Mouse (Mus musculus): Measurements from ENCODE around the gene Hoxb8. TPM values are rescaled to one million over a fixed set of nuclear protein-coding genes. Genes with fewer than 3 reads are reported as not detected.
A peak's percentile ranks its signal among the peaks of the same experiment; 100 is the strongest.

Hoxb8 gene
- polyA plus RNA-seq, 1 experiment from 2014 or later: not detected

GRCm38 (mm10) chr11:96260310-96260970 is 21.3 kb upstream of the Hoxb8 start:
- 2% methylated on average over 23 of the region's 23 CpGs for WGBS
- H3K27ac ChIP-seq: no peak overlapping the region
- H3K4me1 ChIP-seq: no peaks in the 10 kb centered on the region
- H3K9me3 ChIP-seq: no peaks in the 10 kb centered on the region
- DNase-seq (ENCODE audit: extremely low spot score, low spot score): no peak
- no peaks in the 10 kb centered on the region for H3K36me3 ChIP-seq (replicated peaks)
- peaks cover 100% of the 10 kb centered on the region for H3K27me3 ChIP-seq (ENCODE audit: poor library complexity, severe bottlenecking)
- no peak overlapping the region for H3K4me3 ChIP-seq

DNA sequence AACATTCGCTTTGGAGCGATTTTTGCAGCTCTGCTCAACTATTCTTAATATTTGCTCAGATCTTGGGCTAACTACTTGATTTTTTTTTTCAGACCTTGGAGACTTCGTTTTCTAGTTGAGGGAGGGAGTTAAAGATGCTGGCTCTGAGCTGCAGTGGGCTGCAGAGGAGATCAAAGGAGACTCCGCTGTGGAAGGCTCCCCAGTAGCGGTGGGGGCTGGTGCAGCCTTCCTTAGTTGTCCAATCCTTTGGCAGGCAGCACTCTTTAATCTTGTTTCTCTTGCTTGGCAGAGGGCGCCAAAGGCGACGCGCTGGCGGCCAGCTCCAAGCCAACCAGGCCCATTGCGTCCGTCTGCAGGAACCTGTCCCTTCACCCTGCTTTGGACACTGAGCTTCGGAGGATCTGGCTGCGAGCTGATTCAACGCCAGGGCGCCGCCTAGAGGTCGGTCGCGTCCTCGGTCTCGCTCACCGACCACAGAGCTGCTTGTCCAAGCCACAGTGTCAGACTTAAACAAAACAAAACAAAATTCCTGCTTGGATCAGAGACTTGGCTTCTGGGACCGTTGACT is 20.3 kb upstream of the Hoxb8 start:
- Histone ChIP-seq H3K27me3 (ENCODE audit: poor library complexity, severe bottlenecking) (peaks cover 100% of the 10 kb centered on the region), H3K27ac (no peak overlapping the region), H3K36me3 (replicated peaks) (no peaks in the 10 kb centered on the region), H3K9me3 (no peaks in the 10 kb centered on the region), H3K4me1 (no peaks in the 10 kb centered on the region), H3K4me3 (no peak overlapping the region)
- 1% methylated on average over 24 of the region's 24 CpGs for WGBS
- DNase-seq (ENCODE audit: extremely low spot score, low spot score): peak; percentile 83

GRCm38 (mm10) chr11:96262262-96262830 is 19.4 kb upstream of the Hoxb8 start:
- Histone ChIP-seq H3K9me3 (no peaks in the 10 kb centered on the region), H3K36me3 (replicated peaks) (no peaks in the 10 kb centered on the region), H3K4me3 (no peak overlapping the region), H3K27ac (no peak overlapping the region), H3K4me1 (no peaks in the 10 kb centered on the region), H3K27me3 (ENCODE audit: poor library complexity, severe bottlenecking) (peaks cover 100% of the 10 kb centered on the region)
- WGBS: 8% methylated on average over 6 of the region's 6 CpGs
- DNase-seq (ENCODE audit: extremely low spot score, low spot score): peak; percentile 16

DNA sequence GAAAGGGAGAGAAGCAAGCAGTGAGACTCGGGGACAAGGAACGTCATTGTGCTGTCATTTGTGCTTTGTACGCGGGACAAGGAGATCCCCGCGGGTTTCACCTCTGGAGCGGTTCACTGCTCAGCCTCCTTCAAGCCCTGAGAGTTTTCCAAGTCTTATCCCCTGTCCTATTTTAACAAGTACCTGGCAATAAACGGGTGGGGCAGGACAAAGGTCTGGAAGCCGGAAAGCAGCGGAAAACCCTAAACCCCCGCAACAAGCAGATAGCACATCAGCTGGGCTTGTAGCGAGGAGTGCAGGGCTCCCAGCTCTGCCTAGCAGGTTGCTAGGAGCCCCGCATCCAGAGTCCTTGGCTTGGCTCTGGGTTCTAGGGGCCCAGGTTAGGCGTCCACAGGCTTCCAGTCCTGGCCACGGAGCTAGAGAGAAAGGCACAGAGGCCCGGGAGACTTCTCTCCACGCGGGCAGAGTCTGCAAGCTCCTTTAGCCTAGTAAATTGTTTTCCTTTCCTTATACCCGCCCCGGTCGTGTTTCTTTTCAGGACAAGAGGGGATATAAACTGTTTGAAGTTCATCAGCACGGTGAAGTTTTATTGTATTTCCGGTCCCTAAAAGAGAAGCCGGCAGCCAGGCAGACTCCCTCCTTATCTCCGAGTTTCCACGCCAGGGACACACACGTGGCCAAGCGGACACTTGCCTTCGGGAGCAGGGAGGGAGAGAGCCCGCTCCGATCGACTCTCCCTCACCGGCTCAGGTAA is 17.9 kb upstream of the Hoxb8 start:
- DNase-seq (ENCODE audit: extremely low spot score, low spot score): peak; percentile 35
- under 1% methylated on average over 33 of the region's 33 CpGs for WGBS
- H3K36me3 ChIP-seq (replicated peaks): no peaks in the 10 kb centered on the region
- H3K27ac ChIP-seq: no peak overlapping the region
- H3K4me3 ChIP-seq: no peak overlapping the region
- H3K4me1 ChIP-seq: no peaks in the 10 kb centered on the region
- peaks cover 100% of the 10 kb centered on the region for H3K27me3 ChIP-seq (ENCODE audit: poor library complexity, severe bottlenecking)
- no peaks in the 10 kb centered on the region for H3K9me3 ChIP-seq

- no peaks in the 10 kb centered on the region for H3K36me3 ChIP-seq (replicated peaks)
- H3K4me3 ChIP-seq: no peak overlapping the region
- no peak overlapping the region for H3K27ac ChIP-seq
- no peaks in the 10 kb centered on the region for H3K4me1 ChIP-seq
- WGBS: 2% methylated on average over 8 of the region's 8 CpGs
- H3K9me3 ChIP-seq: no peaks in the 10 kb centered on the region
- peak; percentile 33 for DNase-seq (ENCODE audit: extremely low spot score, low spot score)
- H3K27me3 ChIP-seq (ENCODE audit: poor library complexity, severe bottlenecking): peaks cover 100% of the 10 kb centered on the region
These were observed 17.2 kb upstream of the Hoxb8 start for GRCm38 (mm10) chr11:96264390-96265020.

- Histone ChIP-seq H3K27me3 (ENCODE audit: poor library complexity, severe bottlenecking) (peaks cover 100% of the 10 kb centered on the region), H3K27ac (no peak overlapping the region), H3K36me3 (replicated peaks) (no peaks in the 10 kb centered on the region), H3K4me3 (no peak overlapping the region), H3K9me3 (no peaks in the 10 kb centered on the region), H3K4me1 (peaks cover 3% of the 10 kb centered on the region; the same call in 1 of the 2 replicates)
- DNase-seq (ENCODE audit: extremely low spot score, low spot score): peak; percentile 19
- WGBS: 2% methylated on average over 7 of the region's 7 CpGs
These were observed 15.8 kb upstream of the Hoxb8 start for GRCm38 (mm10) chr11:96265954-96266353.

DNA sequence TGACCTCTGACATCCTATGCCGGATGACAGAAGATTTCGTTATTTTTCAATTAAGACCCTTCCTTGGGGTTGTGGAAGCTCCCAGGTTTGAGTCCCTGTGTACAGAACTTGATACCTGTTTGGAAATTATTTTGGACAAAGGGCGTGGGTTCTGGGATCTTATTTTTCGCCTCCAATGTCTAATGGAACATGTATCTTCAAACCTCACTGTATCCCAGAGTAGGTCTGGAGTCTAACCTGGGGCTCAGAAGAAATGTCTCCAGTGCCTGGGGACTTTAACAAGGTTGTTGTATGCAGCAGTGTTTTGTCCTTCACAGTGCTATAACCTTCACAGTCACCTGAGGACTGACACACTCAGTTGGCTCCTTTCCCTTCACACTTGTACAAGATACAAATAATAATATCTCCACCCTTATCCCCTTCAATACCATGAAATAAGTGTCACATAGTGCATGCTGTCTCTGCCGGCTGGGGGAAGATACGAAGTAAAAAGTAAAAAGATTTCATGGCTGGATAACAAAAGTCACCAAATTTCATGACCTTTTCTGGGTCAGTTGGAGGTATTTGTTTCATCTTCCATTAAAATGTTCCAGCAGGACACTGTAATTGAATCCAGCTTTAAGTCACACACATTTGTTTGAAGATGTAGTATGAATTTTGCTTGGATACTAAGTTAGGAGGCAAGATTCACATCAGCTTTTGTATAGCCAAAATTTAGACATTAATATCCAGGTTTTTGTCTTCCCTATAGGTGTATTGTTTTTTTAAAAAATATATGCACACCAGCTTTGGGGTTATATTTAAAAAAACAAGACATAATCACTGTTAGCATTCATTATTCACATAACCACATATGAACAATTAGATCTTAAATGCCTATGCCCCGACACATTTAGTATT is 14.4 kb upstream of the Hoxb8 start:
- DNase-seq (ENCODE audit: extremely low spot score, low spot score): peak; percentile 17
- H3K4me3 ChIP-seq: no peak overlapping the region

GRCm38 (mm10) chr11:96268031-96268745 is 13.5 kb upstream of the Hoxb8 start:
- Histone ChIP-seq H3K27me3 (ENCODE audit: poor library complexity, severe bottlenecking) (peaks cover 100% of the 10 kb centered on the region), H3K4me1 (peaks cover 18% of the 10 kb centered on the region), H3K4me3 (no peak overlapping the region), H3K36me3 (replicated peaks) (no peaks in the 10 kb centered on the region), H3K9me3 (no peaks in the 10 kb centered on the region), H3K27ac (no peak overlapping the region)
- no peak for DNase-seq (ENCODE audit: extremely low spot score, low spot score)
- 0% methylated on average over 1 of the region's 1 CpGs for WGBS

More for the DNA sequence above, 14.4 kb upstream of the Hoxb8 start:
- 11% methylated on average over 7 of the region's 7 CpGs for WGBS
- peaks cover 100% of the 10 kb centered on the region for H3K27me3 ChIP-seq (ENCODE audit: poor library complexity, severe bottlenecking)
- H3K4me1 ChIP-seq: peaks cover 15% of the 10 kb centered on the region
- H3K9me3 ChIP-seq: no peaks in the 10 kb centered on the region
- no peaks in the 10 kb centered on the region for H3K36me3 ChIP-seq (replicated peaks)
- H3K27ac ChIP-seq: no peak overlapping the region

DNA sequence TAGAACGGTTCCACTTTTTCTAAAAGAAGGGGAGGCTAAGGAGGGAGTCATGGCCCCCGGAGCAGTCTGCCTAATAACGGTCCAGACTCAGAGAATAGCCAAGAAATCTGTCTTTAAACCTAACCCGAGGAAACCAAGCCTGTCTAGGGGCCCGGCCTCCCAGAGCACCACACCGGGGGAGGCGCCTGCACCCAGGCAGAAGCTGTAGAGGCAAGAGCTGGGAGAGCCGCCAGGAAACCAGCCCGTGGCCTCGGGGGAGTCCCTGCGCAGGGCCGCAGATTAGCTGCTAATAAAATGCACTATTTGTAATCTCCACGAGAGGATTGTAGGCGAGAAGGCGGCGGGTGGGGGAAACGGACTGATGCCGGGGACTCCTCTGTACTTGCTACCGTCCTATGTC is 11.8 kb upstream of the Hoxb8 start:
- peaks cover 100% of the 10 kb centered on the region for H3K27me3 ChIP-seq (ENCODE audit: poor library complexity, severe bottlenecking)
- H3K4me1 ChIP-seq: peaks cover 18% of the 10 kb centered on the region
- no peak overlapping the region for H3K27ac ChIP-seq
- H3K36me3 ChIP-seq (replicated peaks): no peaks in the 10 kb centered on the region
- no peak overlapping the region for H3K4me3 ChIP-seq
- no peaks in the 10 kb centered on the region for H3K9me3 ChIP-seq
- DNase-seq (ENCODE audit: extremely low spot score, low spot score): no peak
- WGBS: under 1% methylated on average over 19 of the region's 19 CpGs

- Histone ChIP-seq H3K27me3 (ENCODE audit: poor library complexity, severe bottlenecking) (peaks cover 100% of the 10 kb centered on the region), H3K27ac (no peak within 1 kb of the TSS), H3K9me3 (no peaks in the 10 kb centered on the region), H3K36me3 (replicated peaks) (no peaks in the 10 kb centered on the region), H3K4me1 (peaks cover 18% of the 10 kb centered on the region), H3K4me3 (no peak within 1 kb of the TSS)
- DNase-seq (ENCODE audit: extremely low spot score, low spot score): no peak
- under 1% methylated on average over 40 of the region's 40 CpGs for WGBS
These were observed 10.6 kb upstream of the Hoxb8 start, which contains the start of gene Hoxb9 for GRCm38 (mm10) chr11:96270996-96271540. TSS of gene Hoxb9 (plus strand) at chr11:96271457.

DNA sequence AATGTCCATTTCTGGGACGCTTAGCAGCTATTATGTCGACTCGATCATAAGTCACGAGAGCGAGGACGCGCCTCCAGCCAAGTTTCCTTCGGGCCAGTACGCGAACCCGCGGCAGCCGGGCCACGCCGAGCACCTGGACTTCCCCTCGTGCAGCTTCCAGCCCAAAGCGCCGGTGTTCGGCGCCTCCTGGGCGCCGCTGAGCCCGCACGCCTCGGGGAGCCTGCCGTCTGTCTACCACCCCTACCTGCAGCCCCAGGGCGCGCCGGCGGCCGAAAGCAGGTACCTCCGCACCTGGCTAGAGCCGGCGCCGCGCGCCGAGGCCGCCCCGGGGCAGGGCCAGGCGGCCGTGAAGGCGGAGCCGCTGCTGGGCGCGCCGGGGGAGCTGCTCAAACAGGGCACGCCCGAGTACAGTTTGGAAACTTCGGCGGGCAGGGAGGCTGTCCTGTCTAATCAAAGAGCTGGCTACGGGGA is 10.1 kb upstream of the Hoxb8 start:
- WGBS: under 1% methylated on average over 52 of the region's 52 CpGs
- Histone ChIP-seq H3K27me3 (ENCODE audit: poor library complexity, severe bottlenecking) (peaks cover 100% of the 10 kb centered on the region), H3K9me3 (no peaks in the 10 kb centered on the region), H3K36me3 (replicated peaks) (no peaks in the 10 kb centered on the region), H3K4me1 (peaks cover 18% of the 10 kb centered on the region), H3K27ac (no peak overlapping the region), H3K4me3 (no peak overlapping the region)
- DNase-seq (ENCODE audit: extremely low spot score, low spot score): no peak
